Mouse (Mus musculus): ENCODE data around the gene Rps6kl1.
A peak's percentile ranks its signal among the peaks of the same experiment; 100 is the strongest.
"Not testable (repeated sequence)": the region's sequence is repeated elsewhere in the genome, so short reads cannot be mapped to it uniquely, and the experiment has no call there.

Gene Rps6kl1

DNA sequence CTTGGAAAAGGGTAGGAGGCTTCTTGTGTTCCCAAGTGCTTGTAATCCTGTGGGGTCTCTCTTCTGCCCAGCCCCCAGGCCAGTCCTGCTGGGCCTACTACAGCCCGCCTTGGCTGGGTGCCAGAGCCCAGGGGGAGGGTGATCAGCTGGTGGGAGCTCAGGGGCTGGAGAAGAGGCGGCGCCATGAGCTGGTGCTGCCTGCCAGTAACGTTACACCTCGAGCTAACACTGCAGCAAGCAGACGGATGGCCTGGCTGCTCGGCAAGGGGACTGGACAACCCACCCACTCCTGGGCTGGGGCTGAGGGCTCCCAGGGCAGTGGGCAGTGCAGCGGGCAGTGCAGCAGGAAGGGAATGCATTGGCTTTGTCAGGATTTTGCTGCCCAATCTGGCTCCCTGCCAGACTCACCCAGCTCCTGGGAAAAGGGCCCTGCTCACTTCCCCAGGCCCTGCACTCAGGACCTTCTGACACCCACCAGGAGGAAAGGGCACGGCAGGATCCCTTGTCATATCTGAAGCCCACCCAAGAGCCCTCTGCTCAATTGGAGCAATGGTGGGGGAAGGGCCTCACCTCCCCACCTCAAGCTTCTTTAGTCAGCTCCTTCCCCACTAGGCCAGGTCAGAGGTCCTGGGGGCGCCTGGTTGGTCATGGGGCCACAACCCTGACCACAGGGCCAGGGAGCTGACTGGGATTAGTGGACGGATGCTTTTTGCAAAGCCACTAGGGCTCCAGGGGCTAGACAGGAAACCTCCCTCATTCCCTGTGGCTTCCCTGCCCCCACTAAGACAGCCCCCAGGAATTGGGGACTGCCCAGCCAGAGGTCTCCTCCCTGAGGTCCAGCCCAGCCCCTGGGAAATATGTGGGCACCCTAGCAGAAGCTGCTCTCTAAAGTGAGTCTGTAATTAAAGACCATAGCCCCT lies 25.1 kb upstream of the Rps6kl1 start:
- no peak for DNase-seq (ENCODE audit: low spot score)

DNA sequence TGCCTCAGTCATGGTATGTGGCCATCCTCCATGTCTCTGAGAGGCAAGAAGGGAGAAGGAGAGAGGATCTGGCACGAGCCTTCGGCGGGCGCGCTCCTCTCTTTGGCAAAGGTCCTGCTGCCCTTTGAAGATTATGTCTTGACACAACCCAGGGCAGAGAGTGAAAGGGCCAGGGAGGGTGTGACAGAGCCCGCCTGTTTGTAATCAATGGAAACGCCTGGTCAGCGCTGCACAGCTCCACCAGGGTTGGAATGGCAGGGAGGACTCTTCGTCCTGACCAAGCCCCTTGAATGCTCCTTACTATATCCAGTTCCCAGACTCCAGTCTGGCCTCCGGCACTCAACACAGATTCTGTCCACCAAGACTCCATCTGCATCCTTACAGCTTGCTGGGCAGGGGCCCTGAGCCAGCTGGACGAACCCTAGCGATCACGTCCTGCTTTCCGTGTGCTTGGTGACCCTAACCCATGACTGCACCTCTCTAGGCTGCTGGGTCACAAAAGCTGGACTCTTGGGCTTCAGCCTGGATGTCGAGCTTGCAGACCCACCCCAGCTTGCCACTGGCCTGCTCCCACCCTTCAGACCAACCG lies 24.1 kb upstream of the Rps6kl1 start:
- DNase-seq (ENCODE audit: low spot score): no peak

DNA sequence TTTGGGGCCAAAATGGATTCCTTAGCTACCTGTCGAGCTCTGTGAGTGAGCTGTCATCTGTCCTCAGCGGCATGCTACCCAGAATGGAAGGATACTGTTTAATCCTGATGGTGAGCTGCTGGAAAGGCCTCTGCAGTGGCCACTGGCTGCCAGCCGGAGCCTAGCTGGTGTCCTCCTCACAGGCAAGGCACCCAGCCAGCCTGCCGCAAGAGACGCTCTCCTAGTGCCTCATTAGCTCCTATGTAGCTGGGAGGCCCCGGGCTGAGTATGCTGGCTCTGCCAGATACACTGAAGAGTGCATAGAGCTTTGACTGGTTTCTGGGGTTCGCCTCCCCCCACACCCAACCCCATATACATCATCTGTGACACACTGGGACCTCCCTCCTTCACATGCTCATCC lies 23.0 kb upstream of the Rps6kl1 start:
- DNase-seq (ENCODE audit: low spot score): no peak

DNA sequence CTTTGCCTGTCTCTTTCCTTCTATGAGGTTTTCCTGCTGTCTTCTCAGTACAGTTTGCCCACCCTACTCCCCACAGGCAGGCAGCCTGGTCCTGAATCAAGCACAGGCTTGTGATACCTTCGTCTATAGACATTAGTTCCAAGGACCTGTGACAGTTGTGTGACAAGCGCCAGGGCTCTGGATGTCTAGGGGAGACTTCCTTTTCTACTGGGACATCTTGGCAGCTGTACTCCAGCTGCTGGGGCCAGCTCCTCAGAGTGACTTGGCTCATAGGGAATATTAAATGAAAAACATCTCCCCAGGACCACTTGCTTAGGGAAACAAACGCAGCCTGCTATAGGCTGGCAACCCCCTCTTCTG lies 19.9 kb upstream of the Rps6kl1 start:
- no peak for DNase-seq (ENCODE audit: low spot score)

DNA sequence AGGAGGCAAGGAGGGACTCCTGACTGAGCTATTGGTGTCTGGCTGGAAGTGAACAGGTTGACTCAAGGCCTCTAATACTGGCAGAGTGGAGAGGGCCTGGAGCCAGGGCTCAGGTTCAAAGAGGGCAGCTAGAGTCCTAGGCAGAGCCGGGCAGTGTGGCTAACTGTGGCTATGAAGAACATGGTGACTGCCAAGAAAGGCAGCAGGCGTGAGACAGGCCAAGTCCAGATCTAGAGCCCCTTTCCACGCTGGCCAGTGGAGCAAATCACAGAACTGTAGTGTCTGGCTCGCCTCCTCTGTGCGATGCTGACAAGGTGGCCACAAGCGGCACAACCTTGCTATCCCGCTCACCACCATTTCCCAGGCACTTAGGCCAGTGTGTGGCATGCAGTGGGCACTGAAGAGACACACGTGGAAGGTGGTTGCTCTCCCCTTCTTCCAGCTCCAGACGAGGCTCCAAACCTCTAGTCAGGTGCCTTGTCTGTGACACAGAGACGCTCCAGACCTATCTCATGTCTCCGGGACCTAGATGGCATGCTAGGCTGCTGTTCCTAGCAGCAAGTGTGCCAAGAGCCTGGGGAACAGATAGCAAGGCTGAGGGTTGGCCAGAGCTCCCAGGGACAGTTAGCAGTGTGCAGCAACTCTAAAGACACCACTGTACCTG lies 19.4 kb upstream of the Rps6kl1 start:
- no peak for DNase-seq (ENCODE audit: low spot score)

DNA sequence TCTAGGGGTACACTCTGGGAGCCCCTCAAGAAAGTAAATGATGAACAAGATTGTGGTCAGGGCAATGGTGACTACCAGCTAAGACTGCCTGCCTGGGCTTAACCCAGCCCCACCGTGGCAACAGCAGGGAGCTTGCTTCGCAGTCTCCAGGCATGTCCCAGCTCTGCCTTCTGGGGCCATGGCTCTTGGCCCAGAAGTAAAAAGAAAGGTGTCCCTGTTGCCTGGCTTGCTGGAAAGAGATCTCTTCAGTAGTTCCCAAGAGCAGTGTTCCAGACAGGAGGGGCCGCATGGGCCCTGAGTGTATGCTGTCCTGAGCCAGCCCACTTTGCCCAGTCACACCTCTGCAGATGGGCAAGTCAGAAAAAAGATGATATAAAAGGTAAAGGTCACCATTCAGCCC lies 18.8 kb upstream of the Rps6kl1 start:
- no peak for DNase-seq (ENCODE audit: low spot score)

DNA sequence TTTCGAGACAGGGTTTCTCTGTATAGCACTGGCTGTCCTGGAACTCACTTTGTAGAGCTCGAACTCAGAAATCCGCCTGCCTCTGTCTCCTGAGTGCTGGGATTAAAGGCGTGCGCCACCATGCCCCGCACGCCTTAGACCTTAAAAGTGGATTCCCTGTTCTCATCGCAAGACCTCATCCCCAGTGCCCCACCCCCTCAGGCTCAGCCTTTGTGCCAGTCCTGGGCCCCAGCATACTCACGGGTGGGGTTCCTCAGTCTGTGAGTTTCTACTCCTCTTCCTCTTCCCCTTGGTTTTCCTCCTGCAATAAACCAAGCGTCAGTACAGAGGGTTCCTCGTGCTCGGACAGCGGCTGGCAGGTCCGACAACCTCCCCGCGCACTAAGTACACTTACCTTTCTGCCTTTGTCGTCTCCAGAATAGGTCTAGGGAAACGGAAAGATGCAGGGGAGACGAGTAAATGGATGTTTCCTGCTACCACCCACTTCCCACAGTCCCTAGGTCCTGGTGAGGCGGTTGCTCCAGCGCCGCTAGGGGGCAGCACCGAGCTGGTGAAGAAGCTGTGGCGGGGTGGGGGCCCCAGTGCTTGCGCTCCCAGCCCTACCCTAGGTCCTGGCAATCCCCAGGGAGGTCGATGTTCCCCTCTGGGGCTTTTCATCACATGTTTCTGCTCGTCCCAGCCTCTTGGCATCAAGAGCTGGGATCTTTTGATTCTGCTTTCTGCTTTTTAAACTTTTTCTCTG lies 18.2 kb upstream of the Rps6kl1 start:
- DNase-seq (ENCODE audit: low spot score): peak; percentile 88

DNA sequence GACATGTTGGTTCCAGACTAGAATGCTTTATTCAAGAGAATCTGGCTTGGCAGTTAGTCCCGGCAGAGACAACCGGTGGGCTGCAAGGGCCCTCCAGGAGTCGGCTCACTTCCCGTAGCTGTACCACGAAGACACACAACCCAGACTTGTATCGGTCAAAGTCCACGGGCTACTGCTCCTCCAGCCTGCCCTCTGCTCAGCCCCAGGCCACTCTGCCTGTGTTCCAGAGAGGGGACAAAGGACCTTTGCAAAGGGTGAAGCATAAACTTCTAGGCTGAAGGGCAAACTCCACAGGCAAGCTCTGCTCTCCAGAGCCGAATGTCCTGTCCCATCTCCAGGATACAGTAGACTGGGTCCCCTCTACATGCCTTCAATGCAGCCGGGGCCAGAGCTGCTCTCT lies 15.6 kb upstream of the Rps6kl1 start:
- no peak for DNase-seq (ENCODE audit: low spot score)

DNA sequence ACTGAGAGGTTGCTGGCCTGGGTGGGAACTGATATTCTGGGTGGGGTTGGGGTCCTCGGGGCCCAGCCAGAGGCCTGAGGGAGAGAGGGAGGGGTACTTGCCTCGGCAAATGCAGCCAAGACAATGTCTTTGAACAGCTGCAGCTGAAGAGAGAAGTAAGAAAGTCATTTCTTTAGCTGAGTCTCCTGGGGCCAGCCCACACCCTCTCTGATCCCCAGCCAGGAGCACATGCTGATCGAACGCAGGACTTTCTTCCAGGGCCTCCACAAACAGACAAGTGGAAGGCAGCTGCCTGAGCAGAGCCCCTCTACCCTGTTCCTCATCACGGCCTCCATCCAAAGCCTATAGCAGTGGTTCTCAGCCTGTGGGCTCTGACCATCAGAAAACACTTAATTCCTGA lies 13.9 kb upstream of the Rps6kl1 start:
- no peak for DNase-seq (ENCODE audit: low spot score)

DNA sequence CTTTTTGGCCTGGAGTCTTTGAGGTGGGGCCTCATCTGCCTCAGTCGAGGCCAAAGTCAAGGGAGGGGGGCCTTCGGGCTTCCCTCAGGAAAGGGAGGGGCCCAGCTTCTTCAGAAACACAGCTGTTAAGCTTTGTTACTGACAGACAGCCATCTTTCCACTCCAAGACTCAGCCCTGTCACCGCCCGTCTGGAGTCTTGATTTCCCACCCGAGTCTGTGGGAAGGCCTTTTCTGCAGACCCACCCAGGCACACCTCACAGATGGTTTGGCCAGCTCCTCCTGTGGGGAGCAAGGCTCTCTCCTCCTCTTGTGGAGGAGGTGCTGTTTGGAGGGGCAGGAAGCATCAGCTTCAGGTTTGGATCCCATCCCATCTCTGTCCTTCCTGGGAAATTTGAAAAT lies 8.5 kb upstream of the Rps6kl1 start:
- no peak for DNase-seq (ENCODE audit: low spot score)

DNA sequence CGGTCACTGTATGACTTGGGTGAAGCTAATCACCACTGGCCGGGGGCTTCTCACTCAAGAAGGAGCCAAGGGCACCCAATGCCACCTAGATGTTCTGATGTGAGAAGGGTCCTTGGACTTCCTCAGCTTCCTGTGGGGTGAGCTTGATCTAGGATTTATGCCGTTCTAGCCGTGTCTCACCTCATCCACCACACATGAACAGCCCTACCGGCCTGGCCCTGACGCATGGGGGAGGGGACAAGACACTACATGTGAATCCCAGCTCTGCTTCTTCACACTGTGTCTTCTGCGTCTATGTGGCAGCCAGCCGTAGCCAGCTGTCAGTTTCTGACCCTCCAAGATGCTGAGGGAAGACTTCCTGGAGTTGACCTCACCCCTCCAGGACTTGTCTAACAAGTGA lies 7.7 kb upstream of the Rps6kl1 start:
- no peak for DNase-seq (ENCODE audit: low spot score)

DNA sequence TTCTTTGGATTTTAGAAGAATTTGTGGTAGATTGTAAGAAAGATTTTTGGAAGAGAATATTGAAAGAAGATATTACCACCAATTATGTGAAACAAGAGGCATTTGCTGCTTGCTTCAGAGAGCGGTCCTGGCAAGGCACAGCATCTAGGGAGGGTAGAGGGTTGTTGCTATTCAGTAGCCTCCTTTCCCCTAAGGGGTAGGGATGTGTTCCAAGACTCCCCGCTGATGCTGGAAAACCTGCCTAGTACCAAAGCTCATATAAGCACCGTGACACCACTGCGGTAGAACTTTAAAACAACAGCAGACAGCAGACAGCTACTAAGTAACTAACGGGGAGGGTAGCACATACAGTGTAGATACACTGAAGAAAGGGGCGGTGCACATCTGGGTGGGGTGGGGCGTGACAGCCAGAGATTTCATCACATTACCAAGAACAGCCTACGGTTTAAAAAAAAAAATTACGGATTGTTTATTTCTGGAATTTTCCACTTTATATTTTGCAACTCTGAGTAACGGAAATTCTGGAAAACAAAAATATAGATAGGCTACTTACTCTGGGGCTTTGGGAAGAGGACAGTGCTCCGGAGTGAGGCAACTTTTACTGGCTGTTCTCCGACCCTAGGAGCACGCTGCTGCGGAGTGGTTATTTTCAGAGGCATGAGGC lies 6.9 kb upstream of the Rps6kl1 start:
- DNase-seq (ENCODE audit: low spot score): no peak

DNA sequence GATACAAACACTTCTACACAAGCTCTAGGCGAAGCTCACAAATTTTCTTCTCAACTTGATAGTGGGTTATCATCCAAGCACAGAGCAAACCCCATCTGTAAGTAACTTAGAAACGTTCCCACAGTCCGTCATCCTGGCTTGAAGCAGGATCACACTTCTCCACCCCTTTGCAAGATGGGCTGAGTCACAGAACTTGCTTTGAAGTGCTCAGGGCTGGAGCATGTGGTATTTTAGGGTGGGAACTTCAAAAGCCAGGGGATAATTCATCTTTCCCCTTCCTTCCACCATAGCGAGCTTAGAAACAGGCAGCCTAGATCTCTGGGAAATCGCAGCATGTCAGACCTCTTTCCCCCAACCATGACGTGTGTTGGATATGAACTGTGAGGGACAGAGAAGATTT lies 5.3 kb upstream of the Rps6kl1 start:
- DNase-seq (ENCODE audit: low spot score): no peak

DNA sequence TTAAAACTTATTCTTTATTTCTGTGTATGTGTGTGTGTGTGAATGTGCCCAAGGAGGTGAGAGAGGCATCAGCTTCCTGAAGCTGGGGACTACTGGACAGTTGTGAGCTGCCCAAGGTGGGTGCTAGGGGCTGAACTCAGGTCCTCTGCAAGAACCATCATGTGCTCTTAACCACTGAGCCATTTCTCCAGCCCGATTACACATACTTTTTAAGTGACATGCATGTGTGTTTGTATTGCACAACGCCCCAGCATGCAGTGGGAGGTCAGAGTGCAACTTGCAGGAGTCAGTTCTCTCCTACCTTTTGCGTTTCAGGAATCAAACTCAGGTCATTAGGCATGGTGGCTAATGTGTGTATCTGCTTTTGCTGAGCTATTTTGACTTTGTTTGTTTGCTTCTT lies 1.9 kb upstream of the Rps6kl1 start:
- no peak for DNase-seq (ENCODE audit: low spot score)

DNA sequence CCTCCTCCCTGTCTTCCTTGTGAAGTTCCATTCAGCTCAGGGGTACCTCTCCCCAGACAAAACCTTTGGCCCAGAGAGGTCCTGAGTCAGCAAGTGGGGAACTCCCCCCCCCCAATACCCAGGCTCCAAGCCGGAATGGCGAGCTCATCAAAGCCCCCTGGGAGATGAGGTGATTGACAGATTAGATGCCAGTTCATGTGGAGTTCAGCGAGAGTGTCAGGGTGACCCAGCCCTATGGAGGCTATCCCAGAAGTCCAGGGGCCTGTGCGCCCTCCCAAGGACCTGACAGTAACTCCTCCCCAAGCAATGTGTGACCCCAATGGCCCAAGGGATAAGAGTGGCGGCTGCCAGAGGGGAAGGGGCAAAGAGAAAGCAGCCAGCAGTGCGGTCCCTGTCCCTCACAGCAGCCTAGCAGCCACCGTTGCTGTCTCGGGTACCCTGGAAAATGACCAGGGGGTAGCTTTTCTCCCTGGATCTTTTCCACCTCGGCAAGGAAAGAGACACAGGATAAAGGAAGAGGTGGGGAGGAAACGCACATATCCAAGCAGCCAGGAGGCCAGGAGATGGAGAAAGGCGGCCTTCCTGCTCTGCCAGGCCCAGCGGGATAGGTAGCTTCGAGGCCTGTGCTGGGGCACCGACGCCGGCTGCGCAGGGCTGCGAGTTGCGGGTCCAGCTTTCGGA lies 603 bp downstream of the Rps6kl1 start:
- DNase-seq (ENCODE audit: low spot score): no peak

DNA sequence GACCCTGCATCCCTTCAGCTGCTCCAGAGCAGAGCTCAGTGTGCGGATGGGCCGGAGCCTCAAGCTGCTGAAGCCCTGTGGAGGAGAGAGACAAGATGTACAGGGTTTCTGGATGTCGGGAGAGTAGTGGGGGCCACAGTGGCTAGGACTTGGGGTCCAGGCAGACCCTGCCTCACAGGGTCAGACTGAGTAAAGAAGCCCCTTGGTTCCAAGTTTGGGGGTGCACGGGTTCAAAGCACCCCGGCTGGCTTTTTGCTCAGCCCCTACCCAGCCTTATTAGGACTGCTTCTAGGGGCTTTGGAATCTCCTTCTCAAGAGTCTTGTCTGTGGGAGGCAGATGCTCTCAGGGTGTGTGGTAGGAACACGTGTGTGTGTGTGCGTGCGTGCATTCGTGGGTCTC lies 4.2 kb downstream of the Rps6kl1 start:
- DNase-seq (ENCODE audit: low spot score): no peak

DNA sequence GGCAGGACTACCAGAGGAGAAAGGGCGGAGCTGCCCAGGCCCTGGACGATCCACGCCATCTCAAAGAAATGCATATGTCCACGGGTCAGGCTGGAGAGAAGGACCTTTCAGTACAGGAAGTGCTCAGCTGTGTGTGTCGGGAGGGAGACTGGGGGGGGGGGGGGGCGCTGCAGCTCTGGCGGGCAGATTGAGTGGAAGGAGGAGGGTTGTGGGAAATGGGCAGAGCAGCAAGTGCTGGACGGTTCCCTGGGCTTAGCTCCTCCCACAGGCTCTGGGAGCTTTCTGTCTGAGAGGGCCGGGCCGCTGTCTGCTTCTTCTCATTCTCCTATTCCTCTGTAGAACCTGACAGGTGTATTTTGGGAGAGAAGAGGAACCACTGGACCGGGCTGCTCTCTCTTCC lies 4.7 kb downstream of the Rps6kl1 start:
- DNase-seq (ENCODE audit: low spot score): no peak

DNA sequence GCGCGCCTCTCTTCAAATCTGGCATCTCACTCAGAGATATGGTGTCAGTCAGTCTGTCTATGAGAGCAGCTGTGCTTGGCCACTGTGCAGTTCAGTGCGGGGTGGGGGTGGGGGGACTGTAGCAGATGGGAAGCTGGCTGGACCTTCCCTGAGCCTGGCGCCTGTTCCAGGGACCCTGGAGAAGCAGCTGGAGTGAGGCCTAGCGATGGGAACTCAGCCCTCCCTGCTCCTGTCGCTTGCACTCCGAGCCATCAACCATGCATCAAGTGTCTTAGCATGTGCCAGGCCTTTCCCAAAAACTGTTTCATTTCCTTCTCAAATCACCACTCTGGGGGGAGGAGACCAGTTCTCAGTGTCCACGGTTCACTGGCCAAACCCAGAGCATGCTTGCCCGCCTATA lies 5.4 kb downstream of the Rps6kl1 start:
- no peak for DNase-seq (ENCODE audit: low spot score)

DNA sequence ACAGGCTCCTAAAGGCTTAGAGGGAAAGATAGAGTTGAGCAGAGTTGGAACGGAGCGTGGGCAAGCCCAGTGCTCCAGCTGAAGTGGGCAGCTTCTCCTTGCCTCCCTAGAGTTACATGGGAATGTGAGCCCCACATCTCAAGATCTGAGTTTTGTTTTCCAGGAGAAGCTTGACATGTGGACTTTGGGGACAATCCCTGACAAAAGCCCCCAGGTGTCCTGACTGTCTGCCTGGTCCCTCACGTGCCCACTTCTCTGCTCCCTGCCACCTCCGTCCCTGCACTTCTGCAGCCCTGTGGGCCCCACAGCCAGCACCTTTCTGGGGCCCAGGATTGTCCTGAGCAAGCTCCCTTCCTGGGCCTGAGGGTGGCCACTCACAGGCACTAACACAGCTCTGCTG lies 6.2 kb downstream of the Rps6kl1 start:
- no peak for DNase-seq (ENCODE audit: low spot score)

DNA sequence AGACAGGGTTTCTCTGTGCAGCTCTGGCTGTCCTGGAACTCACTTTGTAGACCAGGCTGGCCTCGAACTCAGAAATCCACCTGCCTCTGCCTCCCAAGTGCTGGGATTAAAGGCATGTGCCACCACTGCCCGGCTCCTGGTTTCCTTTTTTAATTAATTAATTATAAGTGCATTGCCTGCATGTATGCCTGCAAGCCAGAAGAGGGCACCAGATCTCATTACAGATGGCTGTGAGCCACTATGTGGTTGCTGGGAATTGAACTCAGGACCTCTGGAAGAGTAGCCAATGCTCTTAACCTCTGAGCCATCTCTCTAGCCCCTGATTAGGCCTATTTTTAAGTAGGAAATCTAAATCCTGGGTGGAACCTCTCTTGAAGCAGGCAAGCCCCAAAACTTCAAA lies 6.8 kb downstream of the Rps6kl1 start:
- DNase-seq (ENCODE audit: low spot score): not testable (repeated sequence)

DNA sequence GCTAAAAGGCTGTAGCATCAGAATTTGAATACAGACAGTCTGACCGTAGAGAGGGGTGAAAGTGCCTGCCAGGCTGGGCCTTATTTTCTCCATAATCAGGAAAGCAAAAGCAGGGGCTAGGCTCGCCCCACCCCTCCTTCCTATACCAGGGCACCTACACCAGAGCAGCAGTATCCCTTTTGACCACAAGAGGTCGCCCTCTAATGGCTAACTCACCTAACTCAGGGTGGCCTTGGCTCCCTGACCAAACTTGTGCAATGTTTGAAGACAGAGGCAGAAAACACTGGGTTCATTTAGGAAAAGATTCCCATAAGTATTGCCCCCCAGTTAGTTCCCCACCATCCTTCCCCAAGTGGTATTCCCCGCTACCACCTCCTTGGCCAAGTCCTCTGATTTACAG lies 8.3 kb downstream of the Rps6kl1 start:
- peak; percentile 88 for DNase-seq (ENCODE audit: low spot score)

DNA sequence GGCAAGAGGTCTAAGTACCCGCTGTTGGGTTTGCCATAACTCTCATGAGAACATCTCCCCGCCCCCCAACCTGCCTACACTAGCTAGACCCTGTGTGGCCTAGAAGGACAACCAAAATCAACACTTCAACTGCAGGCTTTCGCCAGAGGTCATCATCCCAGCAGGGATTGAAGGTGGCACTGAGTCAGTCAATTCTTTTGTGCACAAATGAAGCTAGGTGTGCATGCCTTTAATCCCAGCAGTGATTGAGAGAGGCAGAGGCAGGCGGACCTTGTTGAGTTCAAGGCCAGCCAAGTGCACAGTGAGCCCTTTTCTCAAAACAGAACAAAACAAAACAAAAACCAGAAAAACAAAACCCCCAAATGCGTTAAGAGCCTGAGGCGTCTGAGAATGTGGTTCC lies 10.0 kb downstream of the Rps6kl1 start:
- DNase-seq (ENCODE audit: low spot score): no peak
